Mouse (Mus musculus) cortical plate, adult 2 months (tissue): ENCODE results near the gene Knop1.

Source experiments
- CTCF ChIP-seq: fragments of 200-500 bp; IDR thresholded peaks from 2 replicates; pipeline ENCODE4 v1.5.1; 2011; ENCODE audit warnings: mild to moderate bottlenecking, control low read depth, low read length; ENCODE audit not compliant: insufficient read depth; ENCODE audit errors: extremely low read depth
- POLR2A ChIP-seq: fragments of 200-500 bp; IDR thresholded peaks from 2 replicates; pipeline ENCODE4 v1.6.1; 2011; ENCODE audit warnings: mild to moderate bottlenecking, low read length, control low read depth; ENCODE audit not compliant: insufficient read depth; ENCODE audit errors: extremely low read depth

DNA sequence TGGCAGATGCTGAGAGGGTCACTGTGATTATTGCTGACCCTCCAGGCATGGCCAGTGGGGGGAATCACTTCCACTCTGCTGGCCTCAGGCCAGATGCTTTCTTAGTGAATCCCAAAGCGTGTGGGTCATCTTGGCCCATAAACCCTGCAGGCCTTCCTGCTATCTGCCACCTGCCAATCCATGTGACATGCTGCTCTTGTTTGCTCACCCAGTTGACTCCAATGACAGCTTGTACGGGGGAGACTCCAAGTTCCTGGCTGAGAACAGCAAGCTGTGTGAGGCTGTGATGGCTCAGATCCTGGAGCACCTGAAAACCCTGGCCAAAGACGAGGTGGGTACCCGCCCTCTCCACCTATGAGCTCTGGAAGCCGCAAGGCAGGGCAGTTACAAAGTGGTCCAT is 18.2 kb downstream of the Knop1 start:
- no peak for TF ChIP-seq CTCF
- no peak for TF ChIP-seq POLR2A
